Comparison of ENCODE assay signal across 8 mouse cellular contexts in genomic region chr2:4883009-4883704, GRCm38 (mm10). TPM values are rescaled to one million over a fixed set of nuclear protein-coding genes. Genes with fewer than 3 reads are reported as not detected.
DNase-seq lines count a peak whose midpoint lies in the region; ATAC-seq lines count a peak whose summit lies in the region.

No protein-coding gene starts in this region.

- H3K4me2 ChIP-seq in heart, embryonic 16.5 days (ENCODE audit: low read depth, low read length), result peak overlapping the region; percentile 93

- no peaks in the 10 kb centered on the region for H3K9me3 ChIP-seq in heart, embryonic 16.5 days (replicated peaks; ENCODE audit: control insufficient read depth, low read length)
- no peaks in the 10 kb centered on the region for H3K9me3 ChIP-seq in hindbrain, embryonic 10.5 days
- no peaks in the 10 kb centered on the region for H3K9me3 ChIP-seq in midbrain, embryonic 10.5 days (replicated peaks)

- intact Hi-C loops in left cerebral cortex, postnatal 25 days (cut with DNase I), result no loop called here

- no peaks in the 10 kb centered on the region for H3K27me3 ChIP-seq in heart, embryonic 16.5 days (ENCODE audit: control insufficient read depth, insufficient read depth, low read length)
- no peaks in the 10 kb centered on the region for H3K27me3 ChIP-seq in hindbrain, embryonic 10.5 days (ENCODE audit: insufficient read depth, poor library complexity, severe bottlenecking)
- no peaks in the 10 kb centered on the region for H3K27me3 ChIP-seq in midbrain, embryonic 10.5 days (ENCODE audit: low read depth, poor library complexity, severe bottlenecking)

- peak overlapping the region; percentile 100 for H3K9ac ChIP-seq in heart, embryonic 16.5 days (ENCODE audit: low read length)

- ATAC-seq in heart, embryonic 16.5 days (replicated peaks; ENCODE audit: extremely low read depth, insufficient read depth, low FRiP score), result no peak

- H3K4me3 ChIP-seq in heart, embryonic 16.5 days (ENCODE audit: low read length), result peak overlapping the region; percentile 89
- peak overlapping the region; percentile 91 for H3K4me3 ChIP-seq in hindbrain, embryonic 10.5 days
- peak overlapping the region; percentile 91 for H3K4me3 ChIP-seq in midbrain, embryonic 10.5 days

- DNase-seq in heart, adult 11 months, result no peak
- DNase-seq in T-cell, adult 2 months (ENCODE audit: low spot score), result peak; percentile 67
- DNase-seq in hindbrain, embryonic 10.5 days (ENCODE audit: low spot score), result no peak
- no peak for DNase-seq in midbrain, embryonic 10.5 days (ENCODE audit: low spot score)
- DNase-seq in adrenal gland, postnatal 4 days (ENCODE audit: low spot score in 2 of 2), result no peak
- no peak for DNase-seq in left cerebral cortex, postnatal 25 days (ENCODE audit: low spot score in 2 of 2)
- DNase-seq in right cerebral cortex, adult 2 months (ENCODE audit: low spot score in 2 of 2), result no peak

- H3K36me3 ChIP-seq in heart, embryonic 16.5 days (ENCODE audit: control insufficient read depth, insufficient read depth), result peaks cover 15% of the 10 kb centered on the region
- H3K36me3 ChIP-seq in hindbrain, embryonic 10.5 days, result peaks cover 42% of the 10 kb centered on the region
- peaks cover 42% of the 10 kb centered on the region for H3K36me3 ChIP-seq in midbrain, embryonic 10.5 days

- WGBS in heart, embryonic 16.5 days, result 3% methylated on average over 18 of the region's 18 CpGs
- 3% methylated on average over 18 of the region's 18 CpGs for WGBS in hindbrain, embryonic 10.5 days
- WGBS in midbrain, embryonic 10.5 days, result 3% methylated on average over 18 of the region's 18 CpGs

- H3K27ac ChIP-seq in heart, embryonic 16.5 days (ENCODE audit: low read length), result peak overlapping the region; percentile 100
- peak overlapping the region; percentile 100 for H3K27ac ChIP-seq in hindbrain, embryonic 10.5 days
- peak overlapping the region; percentile 100 for H3K27ac ChIP-seq in midbrain, embryonic 10.5 days (replicated peaks)

- H3K4me1 ChIP-seq in heart, embryonic 16.5 days (ENCODE audit: control insufficient read depth, insufficient read depth, low read length), result peaks cover 18% of the 10 kb centered on the region
- H3K4me1 ChIP-seq in hindbrain, embryonic 10.5 days (replicated peaks), result peaks cover 29% of the 10 kb centered on the region
- peaks cover 31% of the 10 kb centered on the region for H3K4me1 ChIP-seq in midbrain, embryonic 10.5 days

RNA-seq across cellular contexts. Expression of gene Sephs1, which starts 1.8 kb away (rescaled TPM):
- 38.2 and 38.7 TPM in 2 replicates for polyA plus RNA-seq in heart, embryonic 16.5 days (2015; fragmentation: Nextera tagmentation; extraction: Ambion mirVana)
- polyA plus RNA-seq in hindbrain, embryonic 10.5 days (2016; fragmentation: Nextera tagmentation; extraction: Ambion mirVana), result 109 and 122 TPM in 2 replicates
- 118 and 124 TPM in 2 replicates for polyA plus RNA-seq in midbrain, embryonic 10.5 days (2016; fragmentation: Nextera tagmentation; extraction: Ambion mirVana)
- total RNA-seq in adrenal gland, postnatal 4 days (2021), result 10 to 100 TPM; 78.2 to 79.3 TPM
- total RNA-seq in left cerebral cortex, postnatal 25 days (2021), result 10 to 100 TPM; 21.2 to 23.1 TPM

RNA-seq across cellular contexts. Expression of gene Phyh, which starts 35.7 kb away (rescaled TPM):
- 227 and 242 TPM in 2 replicates for polyA plus RNA-seq in heart, embryonic 16.5 days (2015; fragmentation: Nextera tagmentation; extraction: Ambion mirVana)
- polyA plus RNA-seq in hindbrain, embryonic 10.5 days (2016; fragmentation: Nextera tagmentation; extraction: Ambion mirVana), result 37.3 and 37.5 TPM in 2 replicates
- polyA plus RNA-seq in midbrain, embryonic 10.5 days (2016; fragmentation: Nextera tagmentation; extraction: Ambion mirVana), result 36.3 and 41.4 TPM in 2 replicates
- 100 to 1,000 TPM; 161 to 194 TPM for total RNA-seq in adrenal gland, postnatal 4 days (2021)
- total RNA-seq in left cerebral cortex, postnatal 25 days (2021), result 10 to 100 TPM; 89.0 to 91.5 TPM
